Mouse (Mus musculus): ENCODE measurements around the gene Stra6l. TPM values are rescaled to one million over a fixed set of nuclear protein-coding genes. Genes with fewer than 3 reads are reported as not detected.

Stra6l gene
- polyA plus RNA-seq, 1 experiment from 2014 or later = 0.67 TPM

Other genes starting within 250 kb of the Stra6l start
- 1.9 and 2.2 TPM in 2 replicates for gene Aldh1b1, start 49.6 kb upstream of the Stra6l start, polyA plus RNA-seq (2015; fragmentation: Nextera tagmentation; extraction: Ambion mirVana)
- 0.25 and 0.47 TPM in 2 replicates for gene Igfbpl1, start 21.7 kb upstream of the Stra6l start, polyA plus RNA-seq (2015; fragmentation: Nextera tagmentation; extraction: Ambion mirVana)
- 0.06 TPM in 1 of 2 replicates, not detected in the other for gene Ccdc180, start 41.6 kb downstream of the Stra6l start, polyA plus RNA-seq (2015; fragmentation: Nextera tagmentation; extraction: Ambion mirVana)
- gene Tdrd7, start 116.7 kb downstream of the Stra6l start, polyA plus RNA-seq (2015; fragmentation: Nextera tagmentation; extraction: Ambion mirVana) = 9.8 and 10.3 TPM in 2 replicates
- 9.9 and 10.2 TPM in 2 replicates for gene Tmod1, start 190.3 kb downstream of the Stra6l start, polyA plus RNA-seq (2015; fragmentation: Nextera tagmentation; extraction: Ambion mirVana)